In the genomic region with DNA sequence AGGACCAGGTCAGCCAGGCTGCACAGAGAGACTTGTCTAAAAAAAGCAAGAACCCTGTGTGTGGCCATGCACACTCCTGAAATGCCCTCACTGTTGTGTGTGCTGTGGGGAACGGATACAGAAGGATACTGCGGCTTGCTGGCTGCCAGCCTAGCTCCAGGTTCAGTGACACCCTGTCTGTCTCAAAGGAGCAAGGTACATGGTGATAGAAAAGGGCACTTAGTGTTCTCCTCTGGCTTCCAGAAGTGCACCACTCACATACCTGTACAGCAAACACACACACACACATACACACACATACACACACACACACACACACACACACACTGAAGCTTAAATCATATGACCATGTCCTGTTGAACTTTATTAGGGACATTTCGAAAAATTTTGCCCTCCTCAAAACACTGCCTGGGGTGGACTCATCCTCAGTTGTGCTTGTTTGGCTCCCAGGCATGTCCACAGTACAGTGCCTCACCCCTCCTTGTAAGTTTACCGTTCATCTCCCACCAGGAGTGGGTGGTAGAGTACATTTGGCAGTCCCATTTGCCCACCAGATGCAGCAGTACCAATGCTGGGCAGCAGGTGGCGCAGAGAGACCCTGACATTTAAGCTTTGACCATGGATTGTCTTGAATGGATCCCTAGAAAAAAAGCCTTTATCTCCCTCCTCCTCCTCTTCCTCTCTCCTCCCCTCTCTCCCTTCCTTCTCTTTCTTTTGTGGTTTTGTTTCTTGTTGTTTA, we compare ENCODE assay signal across 8 mouse cellular contexts. TPM values are rescaled to one million over a fixed set of nuclear protein-coding genes. Genes with fewer than 3 reads are reported as not detected.
DNase-seq lines count a peak whose midpoint lies in the region; ATAC-seq and TF ChIP-seq lines count a peak whose summit lies in the region.

No protein-coding gene starts in this region.

- H3K36me3 ChIP-seq in forebrain, embryonic 13.5 days (ENCODE audit: poor library complexity, severe bottlenecking) = no peaks in the 10 kb centered on the region
- no peaks in the 10 kb centered on the region for H3K36me3 ChIP-seq in hindbrain, embryonic 13.5 days
- no peaks in the 10 kb centered on the region for H3K36me3 ChIP-seq in midbrain, embryonic 12.5 days
- H3K36me3 ChIP-seq in spleen, adult 2 months (ENCODE audit: control insufficient read depth, insufficient read depth, low read length) = no peaks in the 10 kb centered on the region

- H3K9ac ChIP-seq in forebrain, embryonic 13.5 days = no peak overlapping the region
- H3K9ac ChIP-seq in hindbrain, embryonic 13.5 days = no peak overlapping the region
- no peak overlapping the region for H3K9ac ChIP-seq in midbrain, embryonic 12.5 days (replicated peaks)

- no peak overlapping the region for H3K4me3 ChIP-seq in forebrain, embryonic 13.5 days
- H3K4me3 ChIP-seq in hindbrain, embryonic 13.5 days = no peak overlapping the region
- no peak overlapping the region for H3K4me3 ChIP-seq in midbrain, embryonic 12.5 days
- H3K4me3 ChIP-seq in spleen, adult 2 months (ENCODE audit: extremely low read depth, insufficient read depth, insufficient read length) = no peak overlapping the region

- H3K4me2 ChIP-seq in forebrain, embryonic 13.5 days = no peak overlapping the region
- no peak overlapping the region for H3K4me2 ChIP-seq in hindbrain, embryonic 13.5 days
- H3K4me2 ChIP-seq in midbrain, embryonic 12.5 days (replicated peaks) = no peak overlapping the region

- H3K4me1 ChIP-seq in forebrain, embryonic 13.5 days = peaks cover 3% of the 10 kb centered on the region; the same call in 1 of the 2 replicates
- H3K4me1 ChIP-seq in hindbrain, embryonic 13.5 days (replicated peaks) = peaks cover 7% of the 10 kb centered on the region
- peaks cover 2% of the 10 kb centered on the region for H3K4me1 ChIP-seq in midbrain, embryonic 12.5 days
- peaks cover 3% of the 10 kb centered on the region; the same call in 1 of the 2 replicates for H3K4me1 ChIP-seq in spleen, adult 2 months (ENCODE audit: control insufficient read depth, insufficient read depth, insufficient read length)

- DNase-seq in cerebellum, adult 11 months = peak; percentile 74
- peak; percentile 81 for DNase-seq in brain, embryonic 14.5 days (ENCODE audit: low read depth)
- peak; percentile 24 for DNase-seq in left cerebral cortex, adult 11 months (ENCODE audit: low spot score)
- peak; percentile 43 to 75 for DNase-seq in spleen, adult 2 months (ENCODE audit: low read depth in 1 of 2, low spot score in 2 of 2)

- WGBS in forebrain, embryonic 13.5 days = 54% methylated on average over 5 of the region's 5 CpGs
- 50% methylated on average over 5 of the region's 5 CpGs for WGBS in hindbrain, embryonic 13.5 days
- 48% methylated on average over 5 of the region's 5 CpGs for WGBS in midbrain, embryonic 12.5 days
- 49% methylated on average over 5 of the region's 5 CpGs for WGBS in spleen, adult 2 months

- no peak for ATAC-seq in cerebellum, adult (ENCODE audit: insufficient number of reproducible peaks, low FRiP score, low TSS enrichment)
- ATAC-seq in forebrain, embryonic 13.5 days = 0 out of 2 replicates have a peak, but pooled peaks have one; percentile 45
- ATAC-seq in hindbrain, embryonic 13.5 days (ENCODE audit: low FRiP score) = 0 out of 2 replicates have a peak, but pooled peaks have one; percentile 32
- ATAC-seq in midbrain, embryonic 12.5 days (ENCODE audit: low FRiP score, low read depth) = peak; percentile 63; the same call in 1 of the 2 replicates

- H3K27ac ChIP-seq in forebrain, embryonic 13.5 days = no peak overlapping the region
- no peak overlapping the region for H3K27ac ChIP-seq in hindbrain, embryonic 13.5 days
- no peak overlapping the region for H3K27ac ChIP-seq in midbrain, embryonic 12.5 days (replicated peaks)
- no peak overlapping the region for H3K27ac ChIP-seq in spleen, adult 2 months (ENCODE audit: insufficient read depth, low read length)

- no peaks in the 10 kb centered on the region for H3K9me3 ChIP-seq in forebrain, embryonic 13.5 days (replicated peaks)
- H3K9me3 ChIP-seq in hindbrain, embryonic 13.5 days = no peaks in the 10 kb centered on the region
- no peaks in the 10 kb centered on the region for H3K9me3 ChIP-seq in midbrain, embryonic 12.5 days

- peak; percentile 92 for TF ChIP-seq CTCF in brain, embryonic 14.5 days (IDR thresholded peaks at IDR 0.05; ENCODE audit: borderline replicate concordance, extremely low read depth, insufficient read depth, insufficient read length)
- TF ChIP-seq CTCF in spleen, adult 2 months (IDR thresholded peaks at IDR 0.05; ENCODE audit: extremely low read depth, insufficient read depth, insufficient read length, insufficient replicate concordance) = peak; percentile 94; the same call in 1 of the 2 replicates

- H3K27me3 ChIP-seq in forebrain, embryonic 13.5 days = 0 out of 2 replicates have a peak, but pooled peaks cover 3% of the 10 kb centered on the region
- 0 out of 2 replicates have a peak, but pooled peaks cover 2% of the 10 kb centered on the region for H3K27me3 ChIP-seq in hindbrain, embryonic 13.5 days
- H3K27me3 ChIP-seq in midbrain, embryonic 12.5 days = no peaks in the 10 kb centered on the region
- no peaks in the 10 kb centered on the region for H3K27me3 ChIP-seq in spleen, adult 2 months (ENCODE audit: control insufficient read depth, insufficient read depth, low read length)

- TF ChIP-seq POLR2A in brain, embryonic 14.5 days (IDR thresholded peaks at IDR 0.05; ENCODE audit: borderline replicate concordance, extremely low read depth, insufficient read depth, insufficient read length, poor library complexity, severe bottlenecking) = no peak
- TF ChIP-seq POLR2A in spleen, adult 2 months (IDR thresholded peaks at IDR 0.05; ENCODE audit: low read depth, low read length) = no peak

RNA-seq across cellular contexts. Expression of a gene that starts 5.7 kb away (rescaled TPM):
- 28.8 and 36.1 TPM in 2 replicates for polyA plus RNA-seq in brain, embryonic 14.5 days (2012; rRNA removed)
- 19.0 and 19.3 TPM in 2 replicates for polyA plus RNA-seq in forebrain, embryonic 13.5 days (2015; fragmentation: Nextera tagmentation; extraction: Ambion mirVana)
- 24.5 and 24.9 TPM in 2 replicates for polyA plus RNA-seq in hindbrain, embryonic 13.5 days (2015; fragmentation: Nextera tagmentation; extraction: Ambion mirVana)
- polyA plus RNA-seq in midbrain, embryonic 12.5 days (2016; fragmentation: Nextera tagmentation; extraction: Ambion mirVana) = 27.4 and 29.3 TPM in 2 replicates
- 7.3 and 8.2 TPM in 2 replicates for polyA plus RNA-seq in spleen, adult 2 months (2012; rRNA removed)

RNA-seq across cellular contexts. Expression of a gene that starts 23.3 kb away (rescaled TPM):
- polyA plus RNA-seq in brain, embryonic 14.5 days (2012; rRNA removed) = 0.04 and 0.05 TPM in 2 replicates
- polyA plus RNA-seq in forebrain, embryonic 13.5 days (2015; fragmentation: Nextera tagmentation; extraction: Ambion mirVana) = 0.09 TPM in 1 of 2 replicates, not detected in the other
- polyA plus RNA-seq in hindbrain, embryonic 13.5 days (2015; fragmentation: Nextera tagmentation; extraction: Ambion mirVana) = 0.08 TPM in 1 of 2 replicates, not detected in the other
- 0.08 TPM in 1 of 2 replicates, not detected in the other for polyA plus RNA-seq in midbrain, embryonic 12.5 days (2016; fragmentation: Nextera tagmentation; extraction: Ambion mirVana)
- 0.04 TPM in 1 of 2 replicates, not detected in the other for polyA plus RNA-seq in spleen, adult 2 months (2012; rRNA removed)

Comparison
In these comparisons a context has a peak if more than half of its experiments do, and no peak if none do; other contexts are left out.
1. DNase-seq: peak in every context shown above with its lines; median percentile 81 in brain, embryonic 14.5 days; 74 in cerebellum, adult 11 months; 59 in spleen, adult 2 months; 24 in left cerebral cortex, adult 11 months.